Mouse (Mus musculus): ENCODE results near the gene Ccnt2.
"Not testable (repeated sequence)": the region's sequence is repeated elsewhere in the genome, so short reads cannot be mapped to it uniquely, and the experiment has no call there.

- TF ChIP-seq POLR2A (IDR thresholded peaks at IDR 0.05; ENCODE audit: low read depth, low read length); CTCF (IDR thresholded peaks at IDR 0.05; ENCODE audit: extremely low read depth, insufficient read depth, insufficient read length, insufficient replicate concordance): not testable (repeated sequence)
Measured at GRCm38 (mm10) chr1:127757164-127757545, 16.8 kb upstream of the Ccnt2 start.

Measured in spleen, adult 2 months (tissue).